Mouse (Mus musculus): Measurements from ENCODE around the gene Gatd1. TPM values are rescaled to one million over a fixed set of nuclear protein-coding genes. Genes with fewer than 3 reads are reported as not detected.
A peak's percentile ranks its signal among the peaks of the same experiment; 100 is the strongest.
"Not testable (repeated sequence)": the region's sequence is repeated elsewhere in the genome, so short reads cannot be mapped to it uniquely, and the experiment has no call there.

Gene Gatd1
- polyA plus RNA-seq, 1 experiment from 2014 or later = 50.0 TPM

DNA sequence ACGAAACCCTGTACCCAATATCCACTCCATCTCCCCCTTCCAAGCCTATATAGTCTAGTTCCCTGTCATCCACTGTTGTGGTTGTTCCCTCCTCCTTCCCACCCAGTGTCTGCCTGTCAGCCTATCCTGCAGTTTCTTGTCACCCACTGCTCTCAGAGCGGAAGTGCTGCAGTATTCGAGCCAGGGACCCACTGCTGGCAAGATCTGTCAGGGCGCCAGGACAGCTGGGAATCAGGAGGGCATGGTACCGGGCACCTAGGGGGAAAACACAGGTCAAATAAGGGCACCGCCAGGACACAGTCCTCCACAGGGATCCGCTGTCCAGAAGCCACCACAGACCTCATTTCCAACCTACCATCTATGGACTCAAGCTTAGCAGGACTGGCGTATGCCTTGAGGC, 3.3 kb downstream of the Gatd1 start:
- WGBS = 90% methylated on average over 8 of the region's 8 CpGs
- no peak overlapping the region for H3K27ac ChIP-seq
- H3K36me3 ChIP-seq (ENCODE audit: insufficient read depth, low read length) = peaks cover 27% of the 10 kb centered on the region; the same call in 1 of the 2 replicates
- no peaks in the 10 kb centered on the region for H3K9me3 ChIP-seq (replicated peaks; ENCODE audit: low read length)
- TF ChIP-seq CTCF (IDR thresholded peaks at IDR 0.05; ENCODE audit: low read depth) = no peak
- H3K4me2 ChIP-seq (ENCODE audit: low read length) = no peak overlapping the region
- ATAC-seq (replicated peaks; ENCODE audit: low FRiP score, low read depth) = no peak
- H3K27me3 ChIP-seq (ENCODE audit: insufficient read depth, low read length) = no peaks in the 10 kb centered on the region
- H3K9ac ChIP-seq (ENCODE audit: low read depth, low read length) = no peak overlapping the region
- H3K4me3 ChIP-seq (replicated peaks; ENCODE audit: low read depth, low read length) = no peak overlapping the region
- H3K4me1 ChIP-seq (replicated peaks; ENCODE audit: insufficient read depth, low read length) = peaks cover 5% of the 10 kb centered on the region
- DNase-seq (ENCODE audit: low spot score) = no peak

DNA sequence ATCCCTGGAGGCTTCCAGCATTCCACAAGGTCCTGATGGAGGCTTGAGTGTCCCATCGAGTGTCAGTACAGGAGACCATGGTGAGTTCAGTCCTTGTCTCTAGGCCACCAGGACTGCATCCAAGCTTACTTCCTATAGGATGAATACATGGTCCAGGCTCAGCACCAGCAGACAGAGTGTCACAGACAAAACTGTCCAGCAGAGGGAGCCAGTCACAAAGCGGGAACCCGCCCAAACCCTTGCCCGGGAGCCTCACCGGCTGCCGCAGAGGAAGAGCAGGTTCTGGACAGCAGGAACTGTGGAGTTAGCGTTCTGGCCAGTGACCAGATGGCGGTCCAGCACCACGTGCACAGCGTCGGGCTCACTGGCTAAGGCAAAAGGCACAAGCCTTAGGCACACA, 5.1 kb downstream of the Gatd1 start:
- Histone ChIP-seq H3K4me2 (ENCODE audit: low read length) (no peak overlapping the region), H3K9ac (ENCODE audit: low read depth, low read length) (no peak overlapping the region), H3K4me1 (replicated peaks; ENCODE audit: insufficient read depth, low read length) (peaks cover 5% of the 10 kb centered on the region; the same call in 1 of the 2 replicates), H3K36me3 (ENCODE audit: insufficient read depth, low read length) (peaks cover 27% of the 10 kb centered on the region; the same call in 1 of the 2 replicates), H3K27me3 (ENCODE audit: insufficient read depth, low read length) (no peaks in the 10 kb centered on the region), H3K27ac (no peak overlapping the region), H3K4me3 (replicated peaks; ENCODE audit: low read depth, low read length) (no peak overlapping the region), H3K9me3 (replicated peaks; ENCODE audit: low read length) (no peaks in the 10 kb centered on the region)
- WGBS = 12% methylated on average over 11 of the region's 11 CpGs
- TF ChIP-seq CTCF (IDR thresholded peaks at IDR 0.05; ENCODE audit: low read depth) = peak; percentile 89
- peak; percentile 92 for DNase-seq (ENCODE audit: low spot score)
- ATAC-seq (replicated peaks; ENCODE audit: low FRiP score, low read depth) = peak; percentile 37

DNA sequence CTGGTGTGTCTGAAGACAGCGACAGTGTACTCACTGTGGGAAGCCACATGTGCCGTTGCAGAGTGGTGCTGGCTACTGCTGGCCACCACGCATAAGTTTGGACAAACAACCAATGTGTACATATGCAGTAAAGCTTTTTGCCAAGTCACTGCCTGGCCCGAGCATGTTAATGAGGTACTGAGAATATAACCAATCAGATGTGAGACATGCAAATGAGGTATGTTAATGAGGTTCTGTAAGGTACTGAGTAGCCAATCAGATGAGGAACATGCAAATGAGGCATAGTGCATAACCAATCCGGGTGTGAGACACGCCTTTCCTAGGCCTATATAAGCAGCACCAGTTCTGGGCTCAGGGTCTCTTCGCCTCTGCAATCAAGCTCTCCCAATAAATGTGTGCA, 6.3 kb downstream of the Gatd1 start:
- not testable (repeated sequence) for H3K9ac ChIP-seq (ENCODE audit: low read depth, low read length); ATAC-seq (replicated peaks; ENCODE audit: low FRiP score, low read depth); H3K27ac ChIP-seq; H3K9me3 ChIP-seq (replicated peaks; ENCODE audit: low read length); DNase-seq (ENCODE audit: low spot score); H3K4me3 ChIP-seq (replicated peaks; ENCODE audit: low read depth, low read length); H3K4me2 ChIP-seq (ENCODE audit: low read length); H3K4me1 ChIP-seq (replicated peaks; ENCODE audit: insufficient read depth, low read length); H3K27me3 ChIP-seq (ENCODE audit: insufficient read depth, low read length)
- H3K36me3 ChIP-seq (ENCODE audit: insufficient read depth, low read length) = peaks cover 27% of the 10 kb centered on the region; the same call in 1 of the 2 replicates
- over 99% methylated on average over 7 of the region's 7 CpGs for WGBS

DNA sequence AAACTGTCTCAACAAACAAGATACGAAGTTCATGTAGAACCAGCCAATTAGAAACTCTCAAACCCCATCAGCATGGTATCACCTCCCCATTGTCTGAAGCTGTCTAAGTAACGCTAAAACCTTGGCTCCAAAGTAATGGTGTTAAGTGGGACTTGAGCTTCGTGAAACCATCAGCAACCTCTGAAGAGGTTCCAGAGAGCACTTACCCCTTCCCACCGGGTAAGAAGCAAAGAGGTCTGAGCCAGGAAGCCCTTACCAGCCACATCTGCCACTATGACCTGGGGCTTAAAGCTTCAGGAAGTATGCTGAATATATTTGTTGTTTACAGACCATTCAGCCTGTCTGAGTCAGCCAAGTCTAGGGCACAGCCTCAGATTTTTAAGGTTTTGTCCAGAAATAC, 8.5 kb downstream of the Gatd1 start:
- DNase-seq (ENCODE audit: low spot score) (no peak), ATAC-seq (replicated peaks; ENCODE audit: low FRiP score, low read depth) (no peak)
- Histone ChIP-seq H3K9me3 (replicated peaks; ENCODE audit: low read length) (no peaks in the 10 kb centered on the region), H3K4me2 (ENCODE audit: low read length) (no peak overlapping the region), H3K27me3 (ENCODE audit: insufficient read depth, low read length) (no peaks in the 10 kb centered on the region), H3K4me1 (replicated peaks; ENCODE audit: insufficient read depth, low read length) (no peaks in the 10 kb centered on the region), H3K36me3 (ENCODE audit: insufficient read depth, low read length) (peaks cover 40% of the 10 kb centered on the region), H3K4me3 (replicated peaks; ENCODE audit: low read depth, low read length) (no peak overlapping the region), H3K9ac (ENCODE audit: low read depth, low read length) (no peak overlapping the region), H3K27ac (no peak overlapping the region)
- TF ChIP-seq CTCF (IDR thresholded peaks at IDR 0.05; ENCODE audit: low read depth) = no peak
- 77% methylated on average over 4 of the region's 4 CpGs for WGBS

DNA sequence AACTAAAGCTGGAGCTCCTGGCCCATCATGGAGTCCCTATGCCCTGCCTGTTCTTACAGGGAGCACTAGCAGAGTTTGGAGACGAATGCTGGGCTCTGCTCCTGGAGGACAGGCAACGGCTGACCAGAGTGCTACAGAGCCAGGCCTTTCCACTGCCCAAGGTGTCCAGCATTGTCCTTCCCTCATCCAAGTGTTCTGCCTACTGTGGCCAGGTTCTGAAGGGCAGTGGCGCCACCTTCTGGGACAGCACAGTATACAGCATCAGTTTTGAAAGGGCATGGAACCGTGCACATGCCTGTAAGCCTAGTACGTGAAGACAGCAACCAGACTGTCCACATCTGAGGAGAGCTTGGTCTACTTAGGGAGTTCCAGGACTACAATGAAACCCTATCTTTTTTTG, 10.6 kb downstream of the Gatd1 start:
- TF ChIP-seq CTCF (IDR thresholded peaks at IDR 0.05; ENCODE audit: low read depth) = peak; percentile 90
- H3K27me3 ChIP-seq (ENCODE audit: insufficient read depth, low read length) = no peaks in the 10 kb centered on the region
- H3K36me3 ChIP-seq (ENCODE audit: insufficient read depth, low read length) = peaks cover 36% of the 10 kb centered on the region
- WGBS = 38% methylated on average over 5 of the region's 5 CpGs
- H3K4me2 ChIP-seq (ENCODE audit: low read length) = no peak overlapping the region
- H3K4me3 ChIP-seq (replicated peaks; ENCODE audit: low read depth, low read length) = no peak overlapping the region
- ATAC-seq (replicated peaks; ENCODE audit: low FRiP score, low read depth) (peak; percentile 69), DNase-seq (ENCODE audit: low spot score) (peak; percentile 86)
- H3K9ac ChIP-seq (ENCODE audit: low read depth, low read length) = no peak overlapping the region
- no peaks in the 10 kb centered on the region for H3K9me3 ChIP-seq (replicated peaks; ENCODE audit: low read length)
- H3K4me1 ChIP-seq (replicated peaks; ENCODE audit: insufficient read depth, low read length) = no peaks in the 10 kb centered on the region
- no peak overlapping the region for H3K27ac ChIP-seq

DNA sequence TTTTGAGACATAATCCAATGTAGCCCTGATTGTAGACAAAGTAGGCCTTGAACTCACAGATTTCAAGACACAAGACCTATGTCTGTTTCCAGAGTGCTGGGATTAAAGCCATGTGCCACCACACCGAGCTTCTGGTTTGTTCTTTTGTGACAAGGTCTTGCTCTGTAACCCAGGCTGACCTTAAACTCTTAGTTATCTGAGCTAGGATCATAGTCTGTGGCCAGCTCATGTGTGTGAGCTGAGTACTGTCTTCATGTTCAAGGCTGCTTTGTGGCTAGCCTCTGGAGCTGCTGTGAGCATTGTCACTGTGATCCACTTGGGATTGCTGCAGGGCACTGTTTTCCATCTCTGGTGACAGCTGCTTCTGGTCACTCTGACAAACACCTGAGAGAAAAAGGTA, 18.6 kb downstream of the Gatd1 start:
- no peak for TF ChIP-seq CTCF (IDR thresholded peaks at IDR 0.05; ENCODE audit: low read depth)
- Histone ChIP-seq H3K27ac (no peak overlapping the region), H3K4me2 (ENCODE audit: low read length) (no peak overlapping the region), H3K4me3 (replicated peaks; ENCODE audit: low read depth, low read length) (no peak overlapping the region), H3K9ac (ENCODE audit: low read depth, low read length) (no peak overlapping the region), H3K36me3 (ENCODE audit: insufficient read depth, low read length) (peaks cover 13% of the 10 kb centered on the region), H3K4me1 (replicated peaks; ENCODE audit: insufficient read depth, low read length) (peaks cover 6% of the 10 kb centered on the region), H3K27me3 (ENCODE audit: insufficient read depth, low read length) (no peaks in the 10 kb centered on the region), H3K9me3 (replicated peaks; ENCODE audit: low read length) (no peaks in the 10 kb centered on the region)
- no peak for DNase-seq (ENCODE audit: low spot score)
- no peak for ATAC-seq (replicated peaks; ENCODE audit: low FRiP score, low read depth)
- WGBS = 71% methylated on average over 1 of the region's 1 CpGs

DNA sequence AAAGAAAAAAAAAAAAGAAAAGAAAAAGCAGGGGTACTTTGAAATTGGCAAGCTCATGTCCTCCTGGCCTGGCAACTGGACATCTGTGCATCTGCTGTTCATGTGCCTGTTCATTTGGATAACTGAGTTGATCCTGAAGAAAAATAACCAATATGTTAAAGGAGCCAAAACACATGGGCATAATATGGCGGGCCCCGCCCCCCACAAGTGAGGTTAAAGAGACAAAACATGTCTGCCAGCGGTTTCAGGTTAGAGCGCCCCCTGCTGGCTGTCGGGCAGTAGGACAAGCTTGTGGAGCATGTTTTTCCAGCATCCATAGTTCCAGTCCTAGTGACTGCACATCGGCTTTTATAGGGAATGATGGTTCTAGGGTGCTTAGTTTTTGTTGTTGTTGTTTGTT, 19.2 kb downstream of the Gatd1 start:
- Histone ChIP-seq H3K27me3 (ENCODE audit: insufficient read depth, low read length) (no peaks in the 10 kb centered on the region), H3K36me3 (ENCODE audit: insufficient read depth, low read length) (peaks cover 7% of the 10 kb centered on the region; the same call in 1 of the 2 replicates), H3K9me3 (replicated peaks; ENCODE audit: low read length) (no peaks in the 10 kb centered on the region), H3K4me2 (ENCODE audit: low read length) (no peak overlapping the region), H3K4me1 (replicated peaks; ENCODE audit: insufficient read depth, low read length) (peaks cover 6% of the 10 kb centered on the region), H3K4me3 (replicated peaks; ENCODE audit: low read depth, low read length) (no peak overlapping the region), H3K9ac (ENCODE audit: low read depth, low read length) (no peak overlapping the region), H3K27ac (no peak overlapping the region)
- 28% methylated on average over 6 of the region's 6 CpGs for WGBS
- DNase-seq (ENCODE audit: low spot score) (peak; percentile 80), ATAC-seq (replicated peaks; ENCODE audit: low FRiP score, low read depth) (no peak)
- peak; percentile 92 for TF ChIP-seq CTCF (IDR thresholded peaks at IDR 0.05; ENCODE audit: low read depth)
